Mouse (Mus musculus): ENCODE data around the gene Alkbh5. TPM values are rescaled to one million over a fixed set of nuclear protein-coding genes. Genes with fewer than 3 reads are reported as not detected.
A peak's percentile ranks its signal among the peaks of the same experiment; 100 is the strongest.
"Not testable (repeated sequence)": the region's sequence is repeated elsewhere in the genome, so short reads cannot be mapped to it uniquely, and the experiment has no call there.

The Alkbh5 gene
- polyA plus RNA-seq, 1 experiment from 2014 or later, result 25.9 TPM

- Histone ChIP-seq H3K4me1 (ENCODE audit: control insufficient read depth, insufficient read depth, low read length) (peaks cover 30% of the 10 kb centered on the region), H3K9me3 (ENCODE audit: control insufficient read depth, low read length) (no peaks in the 10 kb centered on the region), H3K36me3 (ENCODE audit: control insufficient read depth, insufficient read depth, low read length) (peaks cover 4% of the 10 kb centered on the region; the same call in 1 of the 2 replicates), H3K27ac (ENCODE audit: low read length) (no peak overlapping the region), H3K27me3 (replicated peaks; ENCODE audit: control insufficient read depth, insufficient read depth, low read length) (no peaks in the 10 kb centered on the region), H3K4me2 (ENCODE audit: low read depth, low read length) (peak overlapping the region; percentile 93), H3K4me3 (ENCODE audit: low read length) (peak overlapping the region; percentile 98), H3K9ac (ENCODE audit: low read depth, low read length) (peak overlapping the region; percentile 98)
- no peak for ATAC-seq
- 9% methylated on average over 2 of the region's 2 CpGs for WGBS
Measured at GRCm38 (mm10) chr11:60539540-60539939, 3.4 kb downstream of the Alkbh5 start.

DNA sequence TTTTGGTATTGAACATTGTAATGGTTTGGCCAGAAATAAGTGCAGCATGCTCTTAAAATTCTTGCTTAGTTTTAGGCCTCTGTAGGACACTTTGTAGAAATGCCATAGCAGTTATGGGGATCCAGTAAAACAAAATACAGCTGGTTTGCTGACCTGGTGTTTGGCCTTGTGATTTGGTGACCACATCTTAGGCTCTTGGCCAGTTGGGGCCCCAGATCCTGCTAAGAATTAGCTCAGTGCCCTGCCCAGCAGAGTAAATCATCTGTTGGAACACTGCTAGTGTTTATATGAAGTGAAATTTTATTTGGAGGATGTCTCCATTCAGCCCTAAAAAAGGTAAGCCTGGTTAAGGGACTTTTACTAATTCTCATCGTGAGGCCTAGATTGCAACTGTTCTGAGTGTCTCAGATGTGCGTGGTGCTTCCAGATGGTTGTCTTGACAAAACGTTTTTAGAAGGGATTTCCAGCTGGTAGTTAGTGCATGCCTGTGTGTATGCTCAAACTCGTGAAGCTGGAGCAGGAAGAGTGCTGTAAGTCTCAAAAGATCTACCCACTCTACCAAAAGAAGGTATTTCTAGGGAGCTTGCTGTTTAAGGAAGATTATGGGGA, 3.9 kb downstream of the Alkbh5 start:
- peak overlapping the region; percentile 67 for H3K4me2 ChIP-seq (ENCODE audit: low read depth, low read length)
- peak overlapping the region; percentile 52 for H3K4me3 ChIP-seq (ENCODE audit: low read length)
- H3K9ac ChIP-seq (ENCODE audit: low read depth, low read length), result peak overlapping the region; percentile 59
- 4% methylated on average over 4 of the region's 4 CpGs for WGBS
- no peak for ATAC-seq
- peak overlapping the region; percentile 14 for H3K27ac ChIP-seq (ENCODE audit: low read length)
- H3K36me3 ChIP-seq (ENCODE audit: control insufficient read depth, insufficient read depth, low read length), result peaks cover 4% of the 10 kb centered on the region; the same call in 1 of the 2 replicates
- H3K9me3 ChIP-seq (ENCODE audit: control insufficient read depth, low read length), result no peaks in the 10 kb centered on the region
- H3K4me1 ChIP-seq (ENCODE audit: control insufficient read depth, insufficient read depth, low read length), result peaks cover 34% of the 10 kb centered on the region
- H3K27me3 ChIP-seq (replicated peaks; ENCODE audit: control insufficient read depth, insufficient read depth, low read length), result no peaks in the 10 kb centered on the region

GRCm38 (mm10) chr11:60540761-60541160, 4.6 kb downstream of the Alkbh5 start:
- Histone ChIP-seq H3K4me2 (ENCODE audit: low read depth, low read length) (peak overlapping the region; percentile 67), H3K27ac (ENCODE audit: low read length) (peak overlapping the region; percentile 68), H3K4me1 (ENCODE audit: control insufficient read depth, insufficient read depth, low read length) (peaks cover 37% of the 10 kb centered on the region), H3K36me3 (ENCODE audit: control insufficient read depth, insufficient read depth, low read length) (peaks cover 4% of the 10 kb centered on the region; the same call in 1 of the 2 replicates), H3K9me3 (ENCODE audit: control insufficient read depth, low read length) (no peaks in the 10 kb centered on the region), H3K27me3 (replicated peaks; ENCODE audit: control insufficient read depth, insufficient read depth, low read length) (no peaks in the 10 kb centered on the region), H3K9ac (ENCODE audit: low read depth, low read length) (peak overlapping the region; percentile 59; the same call in 1 of the 2 replicates), H3K4me3 (ENCODE audit: low read length) (peak overlapping the region; percentile 52)
- WGBS, result 50% methylated on average over 2 of the region's 2 CpGs
- no peak for ATAC-seq

GRCm38 (mm10) chr11:60541831-60542230, 5.7 kb downstream of the Alkbh5 start:
- ATAC-seq, result no peak
- no peak overlapping the region for H3K4me2 ChIP-seq (ENCODE audit: low read depth, low read length)
- no peak overlapping the region for H3K9ac ChIP-seq (ENCODE audit: low read depth, low read length)
- no peak overlapping the region for H3K27ac ChIP-seq (ENCODE audit: low read length)
- WGBS, result 79% methylated on average over 6 of the region's 6 CpGs
- no peak overlapping the region for H3K4me3 ChIP-seq (ENCODE audit: low read length)
- H3K4me1 ChIP-seq (ENCODE audit: control insufficient read depth, insufficient read depth, low read length), result peaks cover 30% of the 10 kb centered on the region
- H3K9me3 ChIP-seq (ENCODE audit: control insufficient read depth, low read length), result no peaks in the 10 kb centered on the region
- no peaks in the 10 kb centered on the region for H3K27me3 ChIP-seq (replicated peaks; ENCODE audit: control insufficient read depth, insufficient read depth, low read length)
- H3K36me3 ChIP-seq (ENCODE audit: control insufficient read depth, insufficient read depth, low read length), result peaks cover 4% of the 10 kb centered on the region; the same call in 1 of the 2 replicates

- ATAC-seq; H3K27me3 ChIP-seq (replicated peaks; ENCODE audit: control insufficient read depth, insufficient read depth, low read length); H3K4me2 ChIP-seq (ENCODE audit: low read depth, low read length); H3K9me3 ChIP-seq (ENCODE audit: control insufficient read depth, low read length); H3K9ac ChIP-seq (ENCODE audit: low read depth, low read length); H3K4me3 ChIP-seq (ENCODE audit: low read length); H3K36me3 ChIP-seq (ENCODE audit: control insufficient read depth, insufficient read depth, low read length); H3K27ac ChIP-seq (ENCODE audit: low read length): not testable (repeated sequence)
- WGBS, result 90% methylated on average over 5 of the region's 5 CpGs
- peaks cover 30% of the 10 kb centered on the region for H3K4me1 ChIP-seq (ENCODE audit: control insufficient read depth, insufficient read depth, low read length)
Measured at GRCm38 (mm10) chr11:60543211-60543610, 7.0 kb downstream of the Alkbh5 start.

DNA sequence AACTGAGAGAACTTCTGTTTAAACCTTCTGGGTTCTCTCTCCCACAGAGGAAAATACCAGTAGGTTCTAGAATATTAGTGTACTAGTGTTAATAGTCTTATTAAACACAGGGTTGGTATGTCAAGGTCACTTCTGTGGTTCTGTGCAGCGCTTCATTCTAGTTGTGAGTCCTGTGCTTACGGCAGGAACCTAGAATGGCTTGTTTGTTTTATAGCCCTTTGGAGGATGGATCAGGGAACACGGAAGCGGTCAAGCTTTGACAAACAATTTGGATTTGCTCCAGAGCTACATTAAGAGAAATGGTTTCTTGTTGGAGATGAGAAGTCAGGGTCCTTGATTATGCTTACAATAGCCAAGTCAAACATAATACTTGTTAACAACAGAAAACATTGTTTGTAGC, 9.3 kb downstream of the Alkbh5 start:
- peaks cover 12% of the 10 kb centered on the region; the same call in 1 of the 2 replicates for H3K36me3 ChIP-seq (ENCODE audit: control insufficient read depth, insufficient read depth, low read length)
- H3K27ac ChIP-seq (ENCODE audit: low read length), result no peak overlapping the region
- peaks cover 26% of the 10 kb centered on the region for H3K4me1 ChIP-seq (ENCODE audit: control insufficient read depth, insufficient read depth, low read length)
- no peaks in the 10 kb centered on the region for H3K27me3 ChIP-seq (replicated peaks; ENCODE audit: control insufficient read depth, insufficient read depth, low read length)
- no peak overlapping the region for H3K9ac ChIP-seq (ENCODE audit: low read depth, low read length)
- WGBS, result 34% methylated on average over 4 of the region's 4 CpGs
- H3K4me3 ChIP-seq (ENCODE audit: low read length), result no peak overlapping the region
- no peak overlapping the region for H3K4me2 ChIP-seq (ENCODE audit: low read depth, low read length)
- no peak for ATAC-seq
- no peaks in the 10 kb centered on the region for H3K9me3 ChIP-seq (ENCODE audit: control insufficient read depth, low read length)

DNA sequence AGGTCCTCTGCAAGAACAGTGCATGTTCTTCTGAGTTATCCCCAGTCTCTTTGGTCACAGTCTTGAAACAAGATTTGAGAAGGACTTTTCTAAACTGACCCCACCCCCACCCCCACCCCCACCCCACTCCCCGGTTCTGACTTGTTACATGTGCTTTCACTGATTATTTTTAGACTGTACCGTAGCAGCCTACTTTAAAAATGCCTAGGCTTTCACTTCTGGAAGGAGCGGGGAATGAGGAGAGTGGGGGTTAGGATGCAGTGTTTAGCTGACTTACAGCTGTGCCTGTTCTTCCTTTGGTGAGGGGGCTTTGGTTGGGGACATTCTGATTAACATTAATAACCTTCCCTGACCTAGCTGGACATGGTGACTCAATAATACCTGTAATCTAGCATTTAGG, 11.9 kb downstream of the Alkbh5 start:
- Histone ChIP-seq H3K9me3 (ENCODE audit: control insufficient read depth, low read length) (no peaks in the 10 kb centered on the region), H3K36me3 (ENCODE audit: control insufficient read depth, insufficient read depth, low read length) (0 out of 2 replicates have a peak, but pooled peaks cover 15% of the 10 kb centered on the region), H3K4me2 (ENCODE audit: low read depth, low read length) (no peak overlapping the region), H3K4me1 (ENCODE audit: control insufficient read depth, insufficient read depth, low read length) (peaks cover 10% of the 10 kb centered on the region), H3K9ac (ENCODE audit: low read depth, low read length) (no peak overlapping the region), H3K27ac (ENCODE audit: low read length) (no peak overlapping the region), H3K27me3 (replicated peaks; ENCODE audit: control insufficient read depth, insufficient read depth, low read length) (no peaks in the 10 kb centered on the region), H3K4me3 (ENCODE audit: low read length) (no peak overlapping the region)
- WGBS, result 88% methylated on average over 3 of the region's 3 CpGs
- ATAC-seq, result no peak

DNA sequence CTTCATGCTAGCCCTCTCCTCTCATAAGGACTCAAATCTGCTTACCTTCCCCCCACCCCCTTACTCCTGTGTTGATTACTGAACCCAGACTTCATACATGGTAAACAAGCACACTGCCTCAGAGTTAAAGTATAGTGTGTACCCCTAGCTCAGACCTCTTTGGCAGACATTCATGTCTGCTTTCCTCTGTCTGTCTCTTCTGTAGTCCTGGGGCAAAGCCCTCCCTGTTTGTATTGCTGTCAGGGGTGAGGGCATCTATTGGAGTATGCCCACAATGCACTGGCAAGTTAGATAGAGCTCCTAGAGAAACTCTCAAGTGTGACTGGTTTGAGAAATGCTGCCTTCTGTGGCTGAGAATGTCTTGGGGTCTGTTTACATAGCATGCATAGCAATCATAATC, 16.9 kb downstream of the Alkbh5 start:
- H3K27ac ChIP-seq (ENCODE audit: low read length), result no peak overlapping the region
- H3K4me2 ChIP-seq (ENCODE audit: low read depth, low read length), result no peak overlapping the region
- no peak overlapping the region for H3K9ac ChIP-seq (ENCODE audit: low read depth, low read length)
- H3K27me3 ChIP-seq (replicated peaks; ENCODE audit: control insufficient read depth, insufficient read depth, low read length), result no peaks in the 10 kb centered on the region
- no peak overlapping the region for H3K4me3 ChIP-seq (ENCODE audit: low read length)
- H3K36me3 ChIP-seq (ENCODE audit: control insufficient read depth, insufficient read depth, low read length), result peaks cover 34% of the 10 kb centered on the region
- ATAC-seq, result no peak
- H3K4me1 ChIP-seq (ENCODE audit: control insufficient read depth, insufficient read depth, low read length), result no peaks in the 10 kb centered on the region
- no peaks in the 10 kb centered on the region for H3K9me3 ChIP-seq (ENCODE audit: control insufficient read depth, low read length)

DNA sequence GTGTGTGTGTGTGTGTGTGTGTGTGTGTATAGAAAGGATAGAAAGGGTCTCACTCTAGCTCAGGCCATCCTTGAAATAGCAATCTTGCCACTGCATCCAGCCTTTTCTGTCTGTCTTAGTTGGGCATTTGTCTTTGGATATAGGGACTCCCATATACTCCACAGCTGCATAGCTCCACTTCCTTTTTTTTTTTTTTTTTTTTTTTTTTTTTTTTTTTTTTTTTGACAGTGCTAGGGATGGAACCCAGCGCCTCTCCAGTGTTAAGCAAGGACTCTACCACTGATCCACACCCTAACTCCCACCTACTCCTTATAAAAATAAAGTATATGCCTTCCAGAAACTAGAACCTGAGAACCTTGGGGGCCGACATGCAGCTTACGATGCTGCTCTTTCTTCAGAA, 21.5 kb downstream of the Alkbh5 start:
- Histone ChIP-seq H3K4me1 (ENCODE audit: control insufficient read depth, insufficient read depth, low read length) (no peaks in the 10 kb centered on the region), H3K9ac (ENCODE audit: low read depth, low read length) (no peak overlapping the region), H3K4me3 (ENCODE audit: low read length) (no peak overlapping the region), H3K27me3 (replicated peaks; ENCODE audit: control insufficient read depth, insufficient read depth, low read length) (no peaks in the 10 kb centered on the region), H3K9me3 (ENCODE audit: control insufficient read depth, low read length) (no peaks in the 10 kb centered on the region), H3K4me2 (ENCODE audit: low read depth, low read length) (no peak overlapping the region), H3K27ac (ENCODE audit: low read length) (no peak overlapping the region), H3K36me3 (ENCODE audit: control insufficient read depth, insufficient read depth, low read length) (peaks cover 23% of the 10 kb centered on the region)
- WGBS, result 86% methylated on average over 3 of the region's 3 CpGs
- ATAC-seq, result no peak

GRCm38 (mm10) chr11:60559342-60559741, 23.2 kb downstream of the Alkbh5 start:
- peak; percentile 23; the same call in 1 of the 2 replicates for ATAC-seq
- no peaks in the 10 kb centered on the region for H3K27me3 ChIP-seq (replicated peaks; ENCODE audit: control insufficient read depth, insufficient read depth, low read length)
- no peaks in the 10 kb centered on the region for H3K9me3 ChIP-seq (ENCODE audit: control insufficient read depth, low read length)
- 10% methylated on average over 3 of the region's 3 CpGs for WGBS
- no peak overlapping the region for H3K4me2 ChIP-seq (ENCODE audit: low read depth, low read length)
- no peak overlapping the region for H3K4me3 ChIP-seq (ENCODE audit: low read length)
- H3K9ac ChIP-seq (ENCODE audit: low read depth, low read length), result no peak overlapping the region
- H3K36me3 ChIP-seq (ENCODE audit: control insufficient read depth, insufficient read depth, low read length), result peaks cover 9% of the 10 kb centered on the region; the same call in 1 of the 2 replicates
- H3K4me1 ChIP-seq (ENCODE audit: control insufficient read depth, insufficient read depth, low read length), result no peaks in the 10 kb centered on the region
- no peak overlapping the region for H3K27ac ChIP-seq (ENCODE audit: low read length)

Measured in intestine, embryonic 16.5 days (tissue).